Mouse (Mus musculus) layer of hippocampus, postnatal 25 days (tissue): ENCODE data around the gene Zfand4. TPM values are rescaled to one million over a fixed set of nuclear protein-coding genes. Genes with fewer than 3 reads are reported as not detected.
"Not testable (repeated sequence)": the region's sequence is repeated elsewhere in the genome, so short reads cannot be mapped to it uniquely, and the experiment has no call there.

Experiments used
- DNase-seq, 2 experiments: peaks; one replicate each; pipeline ENCODE4 v3.0.0; 2022; ENCODE audit warnings: mixed read lengths in 2 of 2, low spot score in 1 of 2; ENCODE audit errors: extremely low spot score in 1 of 2
- total RNA-seq, 2 experiments: library from RNA; stranded (reverse); gene quantifications; 2 replicates each; pipeline ENCODE4 v1.2.3; 2021

Gene Zfand4
- 1 to 10 TPM; 6.7 to 7.2 TPM for total RNA-seq

DNA sequence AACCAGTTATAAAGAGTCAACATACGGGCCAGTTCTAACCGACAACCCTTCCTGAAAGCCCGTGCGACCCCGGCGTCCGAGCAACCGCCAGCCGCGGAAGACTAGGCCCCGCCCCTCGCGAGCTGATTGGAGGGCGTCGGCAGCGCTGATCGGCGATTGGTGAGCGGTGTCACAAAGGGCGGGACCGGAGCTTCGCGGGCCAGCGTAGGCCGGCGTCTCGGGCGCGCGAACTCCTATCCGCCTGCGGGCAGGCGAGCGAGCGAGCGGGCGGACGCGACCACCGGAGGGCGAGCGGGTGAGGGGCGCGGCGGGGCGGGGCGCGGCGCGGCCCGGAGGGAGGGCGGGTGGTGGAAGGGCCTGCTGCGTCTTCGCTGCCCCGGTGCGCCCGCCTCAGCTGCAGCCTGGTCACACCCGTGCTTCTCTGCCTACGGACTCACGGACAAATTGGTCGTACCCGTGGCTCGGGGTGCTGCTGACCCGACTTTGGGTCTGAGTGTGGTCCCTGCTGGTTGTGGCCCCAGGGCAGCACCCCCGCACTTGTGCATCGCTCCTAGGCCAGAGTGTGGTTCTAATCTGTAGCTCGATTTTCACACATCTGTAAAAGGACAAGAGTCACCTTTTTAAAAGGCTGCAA is at the start of gene Zfand4:
Gene Zfand4, plus strand, starts transcription at position 205 of the 634 bp plus-strand sequence.
- DNase-seq: peak; percentile 82 to 89

DNA sequence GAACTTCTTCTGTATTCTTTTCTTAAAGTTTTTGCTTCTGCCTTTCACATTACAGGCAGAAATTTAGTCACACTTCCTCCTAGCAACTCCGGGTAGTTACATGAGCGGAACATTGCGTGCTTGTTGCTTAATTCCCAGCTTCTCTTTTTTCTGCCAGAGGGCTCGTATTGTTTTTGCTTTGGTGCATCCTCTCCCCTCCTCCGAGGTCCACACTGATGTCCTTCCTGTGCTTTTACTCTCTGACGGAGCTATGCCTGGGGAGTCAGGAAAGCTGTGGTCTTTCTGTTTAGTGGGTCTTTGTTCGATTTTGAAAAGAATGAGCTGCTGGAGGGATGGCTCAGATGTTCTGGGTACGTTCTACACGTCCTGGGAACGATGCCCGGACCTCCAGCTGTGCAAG is 36.3 kb upstream of the Zfand4 start:
- no peak for DNase-seq

DNA sequence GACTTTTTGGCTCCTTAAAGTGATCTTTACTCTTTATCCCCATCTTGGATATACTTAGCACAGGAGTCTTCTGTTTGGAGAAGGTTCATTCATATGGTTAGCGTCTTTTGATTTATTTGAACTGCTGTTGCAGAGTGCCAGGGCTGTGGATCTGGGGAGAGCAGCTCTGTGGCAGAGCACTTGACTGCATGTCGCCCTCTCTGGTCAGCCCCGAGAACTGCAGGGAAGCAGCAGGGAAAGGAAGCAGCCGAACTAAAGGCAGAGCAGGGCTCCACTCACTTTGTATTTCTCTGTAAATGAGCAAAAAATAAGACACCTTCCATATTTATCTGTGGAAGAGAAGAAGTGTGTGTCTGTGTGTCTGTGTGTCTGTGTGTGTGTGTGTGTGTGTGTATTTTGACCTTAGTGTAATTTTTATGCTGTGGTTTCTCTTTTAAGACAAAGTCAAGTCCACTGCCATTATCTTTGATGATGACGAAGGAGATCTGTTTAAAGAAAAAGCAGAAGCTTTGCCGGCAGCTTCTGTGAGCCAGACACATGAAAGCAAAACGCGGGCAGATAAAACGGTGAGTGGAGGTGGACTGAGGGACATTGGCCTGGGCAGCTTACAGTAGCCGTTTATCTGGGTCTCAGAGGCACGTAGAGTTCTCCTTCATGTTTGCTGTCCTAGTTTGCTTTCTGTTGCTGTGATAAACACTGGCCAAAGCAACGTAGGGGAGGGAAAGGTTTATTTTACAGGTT is 35.1 kb upstream of the Zfand4 start:
- peak; percentile 45 to 78 for DNase-seq

DNA sequence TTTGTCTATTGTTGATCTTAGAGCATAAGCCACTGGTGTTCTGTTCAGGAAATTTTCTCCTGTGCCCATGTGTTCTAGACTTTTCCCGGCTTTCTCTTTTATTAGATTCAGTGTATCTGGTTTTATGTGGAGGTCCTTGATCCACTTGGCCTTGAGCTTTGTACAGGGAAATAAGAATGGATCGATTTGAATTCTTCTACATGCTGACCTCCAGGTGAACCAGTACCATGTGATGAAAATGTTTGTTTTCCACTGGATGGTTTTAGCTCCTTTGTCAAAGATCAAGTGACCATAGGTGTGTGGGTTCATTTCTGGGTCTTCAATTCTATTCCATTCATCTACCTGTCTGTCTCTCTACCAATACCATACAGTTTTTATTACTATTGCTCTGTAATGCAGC is 29.2 kb upstream of the Zfand4 start:
- not testable (repeated sequence) for DNase-seq

DNA sequence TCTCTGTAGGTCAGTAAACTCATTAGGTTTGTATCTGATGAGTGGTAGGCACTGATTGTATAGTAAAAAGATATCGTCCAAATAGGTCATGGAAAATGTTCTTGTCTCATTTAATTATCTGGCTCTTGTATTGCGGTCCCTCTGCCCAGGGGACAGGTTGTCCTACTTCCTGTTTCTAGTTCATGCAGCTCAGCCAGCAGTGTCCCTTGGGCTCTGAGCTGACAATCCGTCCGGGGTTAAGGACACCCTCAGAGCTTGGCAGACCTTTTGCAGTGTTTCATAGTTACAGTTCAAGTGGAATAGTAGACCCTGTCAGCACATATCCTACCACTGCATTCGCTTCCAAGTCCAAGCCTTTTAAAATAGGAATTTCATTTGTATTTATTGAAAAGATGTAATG is 28.7 kb upstream of the Zfand4 start:
- DNase-seq: no peak

DNA sequence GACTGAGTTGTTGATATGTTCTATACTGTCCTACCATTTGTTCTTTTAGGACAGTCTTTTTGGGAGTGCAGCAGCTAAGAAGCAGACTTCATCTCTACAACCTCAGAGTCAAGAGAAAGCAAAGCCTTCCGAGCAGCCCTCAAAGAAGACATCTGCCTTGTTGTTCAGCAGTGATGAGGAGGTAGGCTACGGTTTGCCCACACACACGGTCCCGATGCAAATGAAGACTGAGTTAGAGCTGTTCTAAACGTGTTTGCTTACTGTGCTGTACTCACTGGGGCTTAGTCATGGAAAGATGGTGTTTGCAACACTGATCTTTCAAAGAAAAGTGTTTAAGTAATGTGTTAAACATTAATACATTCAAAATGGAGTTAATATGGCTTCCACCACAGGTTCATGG is 25.9 kb upstream of the Zfand4 start:
- no peak for DNase-seq

DNA sequence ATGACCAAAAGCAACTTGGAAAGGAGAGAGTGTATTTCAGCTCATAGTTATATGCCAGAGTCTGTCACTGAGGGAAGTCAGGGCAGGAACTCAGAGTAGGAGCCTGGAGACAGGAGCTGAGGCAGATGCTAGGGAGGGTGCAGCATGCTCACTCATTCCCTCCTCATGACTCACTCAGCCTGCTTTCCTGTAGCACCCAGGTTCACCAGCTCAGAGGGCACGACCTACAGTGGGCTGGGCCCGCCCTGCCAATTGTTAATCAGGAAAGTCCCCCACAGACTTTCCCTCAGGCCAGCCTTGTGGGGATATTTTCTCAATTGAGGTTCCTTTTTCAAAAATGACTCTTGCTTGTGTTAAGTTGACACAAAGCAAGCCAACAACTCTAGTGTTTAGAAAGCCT is 23.7 kb upstream of the Zfand4 start:
- no peak for DNase-seq

DNA sequence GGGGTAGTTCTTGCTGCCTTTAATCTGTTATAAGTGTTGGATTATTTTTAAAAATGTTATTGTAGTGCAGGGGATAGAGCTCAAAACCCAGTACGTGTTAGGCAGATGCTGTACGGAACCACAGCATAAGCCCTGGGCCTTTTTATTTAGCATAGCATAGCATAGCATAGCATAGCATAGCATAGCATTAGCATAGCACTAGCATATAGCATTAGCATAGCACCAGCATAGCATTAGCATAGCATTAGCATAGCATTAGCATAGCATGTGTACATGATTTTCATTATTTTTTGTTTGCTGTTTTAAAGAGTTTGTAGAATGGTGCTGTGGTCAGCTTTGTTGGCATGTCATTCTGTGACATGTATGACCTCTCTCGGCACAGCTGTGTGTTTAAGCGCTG is 4.4 kb upstream of the Zfand4 start:
- no peak for DNase-seq

DNA sequence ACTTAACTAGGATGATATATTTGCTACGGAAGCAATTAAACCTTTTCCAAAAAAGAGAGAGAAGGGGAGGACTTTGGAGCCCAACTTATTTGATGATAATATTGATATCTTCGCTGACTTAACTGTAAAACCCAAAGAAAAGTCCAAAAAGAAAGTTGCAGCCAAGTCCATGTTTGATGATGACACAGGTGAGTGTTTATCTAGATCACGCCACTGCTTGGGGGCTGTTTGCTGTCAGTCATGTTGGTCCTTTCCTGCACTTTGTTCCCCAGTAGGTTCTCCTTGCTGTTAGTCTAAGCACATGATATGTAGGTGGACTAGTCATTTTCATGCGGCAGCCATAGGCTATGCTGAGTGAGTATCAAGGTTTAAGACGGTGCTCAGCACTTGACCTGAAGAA is 3.5 kb upstream of the Zfand4 start:
- DNase-seq: no peak

DNA sequence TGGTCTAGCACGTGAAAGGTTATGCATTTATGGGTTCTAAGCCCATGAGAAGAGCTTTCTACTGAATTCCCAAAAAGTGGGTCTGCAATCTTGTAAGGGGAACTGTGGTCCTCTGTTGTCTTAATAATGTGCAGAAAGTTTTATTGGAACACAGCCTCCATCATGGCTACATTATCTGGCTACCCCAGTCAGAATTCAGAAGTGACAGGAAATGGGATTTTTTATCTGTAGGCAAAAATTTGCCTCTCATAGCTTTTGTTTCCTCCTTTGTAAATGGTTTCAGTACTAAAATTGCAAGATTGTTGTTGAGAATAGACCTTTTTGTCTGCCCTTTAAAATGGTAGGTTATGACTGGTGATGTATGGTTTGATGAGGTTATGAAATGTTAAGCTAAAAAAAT is 1.2 kb upstream of the Zfand4 start:
- no peak for DNase-seq

DNA sequence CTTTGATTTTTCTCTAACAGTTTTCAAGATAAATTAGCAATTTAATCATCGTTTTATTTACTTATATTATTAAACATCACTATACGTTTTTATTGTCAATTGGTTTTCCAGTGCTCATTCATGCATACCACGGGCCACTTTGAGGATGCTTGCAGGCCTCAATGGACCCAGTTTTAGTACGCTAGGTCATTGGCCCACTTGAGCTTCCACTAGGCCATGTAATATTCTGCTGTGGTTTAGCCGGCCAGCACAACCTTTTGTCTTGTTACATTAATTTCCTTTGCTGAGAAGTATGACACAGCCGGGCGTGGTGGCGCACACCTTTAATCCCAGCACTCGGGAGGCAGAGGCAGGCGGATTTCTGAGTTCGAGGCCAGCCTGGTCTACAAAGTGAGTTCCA is 814 bp downstream of the Zfand4 start:
- DNase-seq: no peak

DNA sequence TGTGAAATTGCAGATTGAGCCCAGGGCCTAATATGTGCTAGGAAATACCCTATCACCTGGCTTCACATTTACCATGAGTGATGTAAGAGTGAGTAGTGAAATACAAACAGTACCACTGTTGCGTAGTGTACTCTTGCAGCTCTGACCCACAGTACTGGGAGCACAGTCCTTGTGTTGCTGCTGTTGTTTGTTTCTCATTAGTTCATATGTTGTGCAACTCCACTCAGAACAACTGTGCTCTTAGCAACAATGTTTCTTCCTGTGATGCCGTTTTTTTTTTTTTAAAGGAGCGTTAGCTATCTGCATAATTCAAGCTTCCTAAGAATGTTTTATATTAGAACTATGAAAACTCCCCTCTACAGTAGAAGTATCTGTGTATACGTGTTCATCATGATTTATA is 1.6 kb downstream of the Zfand4 start:
- DNase-seq: no peak

DNA sequence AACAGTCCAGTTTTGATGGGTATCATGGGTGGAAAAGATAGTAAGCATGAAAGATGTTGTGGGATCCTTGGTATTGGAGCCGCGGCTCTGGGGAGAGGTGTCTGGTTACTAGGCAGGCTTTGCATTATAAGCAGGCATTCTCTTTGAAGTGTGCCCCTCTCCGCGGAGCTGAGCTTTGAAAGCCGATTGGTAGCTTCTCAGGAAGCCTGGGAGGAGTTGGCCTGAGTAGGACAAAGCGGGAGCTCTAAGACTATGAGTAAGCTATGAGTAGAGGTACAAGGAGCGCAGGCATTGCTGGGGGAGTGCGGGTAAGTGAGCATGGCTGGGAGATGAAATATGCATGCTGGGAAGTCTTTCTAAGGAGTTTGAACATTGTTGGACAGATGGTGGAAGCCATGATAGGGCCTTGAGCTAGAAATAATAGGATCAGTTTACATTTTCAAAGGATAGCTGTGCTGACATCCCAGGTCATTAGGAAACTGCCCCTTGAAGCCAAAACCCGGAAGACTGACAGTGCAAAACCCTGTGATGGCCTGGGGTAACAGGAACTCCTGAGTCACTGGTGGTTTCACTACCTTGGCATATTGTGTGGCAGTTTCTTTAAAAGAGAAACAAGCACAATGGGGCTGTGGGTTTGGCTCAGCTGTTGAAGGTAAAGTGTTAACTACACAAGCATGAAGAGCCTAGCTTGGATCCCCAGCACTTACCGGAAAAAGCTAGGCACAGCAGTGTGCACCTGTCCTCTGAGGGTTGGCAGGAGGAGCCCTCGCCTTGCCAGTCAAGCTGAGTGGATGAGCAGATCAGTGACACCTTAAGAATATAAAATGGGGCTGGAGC is 2.5 kb downstream of the Zfand4 start:
- DNase-seq: no peak

DNA sequence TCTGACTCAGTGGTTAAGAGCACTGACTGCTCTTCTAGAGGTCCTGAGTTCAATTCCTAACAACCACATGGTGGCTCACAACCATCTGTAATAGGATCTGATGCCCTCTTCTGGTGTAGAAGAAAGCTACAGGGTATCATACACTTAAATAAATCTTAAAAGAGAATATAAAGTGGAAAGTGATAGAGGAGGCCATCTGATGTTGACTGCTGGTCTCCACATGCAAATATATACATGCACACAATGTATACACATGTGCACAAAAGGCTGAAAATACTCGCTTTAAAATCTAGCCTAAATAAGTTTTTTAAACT is 3.0 kb downstream of the Zfand4 start:
- no peak for DNase-seq

DNA sequence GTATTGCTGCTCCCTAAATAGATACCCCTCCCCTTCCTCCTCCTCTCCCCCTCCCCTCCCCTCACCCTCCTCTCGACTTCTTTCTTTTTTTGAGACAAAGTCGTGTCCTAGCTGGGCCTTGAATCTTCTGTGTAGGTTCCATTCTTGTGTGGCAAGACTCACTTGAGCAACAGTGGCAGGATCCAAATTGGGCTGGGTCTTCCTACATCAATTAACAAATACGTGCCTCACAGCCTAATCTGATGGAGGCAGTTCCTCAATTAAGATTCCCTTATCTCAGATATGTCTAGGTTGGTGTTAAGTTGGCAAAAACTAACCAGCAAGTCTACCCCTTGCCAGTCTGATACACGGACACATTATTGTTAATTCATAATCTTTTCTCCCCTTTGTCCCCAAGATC is 11.7 kb downstream of the Zfand4 start:
- DNase-seq: no peak

DNA sequence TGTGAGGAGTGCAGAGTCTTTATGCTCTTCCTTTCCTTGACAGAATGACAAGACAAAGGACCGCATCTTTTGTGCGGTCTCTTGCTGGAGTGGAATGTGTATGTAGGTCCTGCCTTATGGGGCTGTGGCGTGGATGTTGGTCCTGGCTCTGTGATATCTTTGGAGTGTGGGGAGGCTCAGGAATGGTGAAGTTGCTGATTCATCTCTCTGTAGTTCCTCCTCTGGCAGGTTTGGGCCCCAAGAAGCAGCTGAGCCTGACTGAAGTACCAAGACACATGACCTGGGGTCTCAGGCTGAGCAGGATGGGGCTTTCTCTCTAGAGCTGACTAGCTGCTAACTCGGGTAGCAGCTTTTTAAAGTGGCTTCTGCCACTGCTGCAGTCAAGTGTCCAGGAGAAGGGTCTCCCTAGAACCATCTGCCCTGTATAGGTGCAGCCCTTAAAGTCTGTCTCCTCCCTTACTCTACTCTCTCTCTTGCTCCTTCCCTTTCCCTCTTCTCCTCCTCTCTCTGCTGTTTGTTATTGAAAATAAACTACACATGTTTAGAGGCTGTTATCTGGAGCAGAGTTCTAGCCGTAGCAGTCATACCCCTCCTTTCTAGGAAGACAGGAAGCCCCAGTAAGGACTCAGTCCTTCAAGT is 14.8 kb downstream of the Zfand4 start:
- DNase-seq: no peak

DNA sequence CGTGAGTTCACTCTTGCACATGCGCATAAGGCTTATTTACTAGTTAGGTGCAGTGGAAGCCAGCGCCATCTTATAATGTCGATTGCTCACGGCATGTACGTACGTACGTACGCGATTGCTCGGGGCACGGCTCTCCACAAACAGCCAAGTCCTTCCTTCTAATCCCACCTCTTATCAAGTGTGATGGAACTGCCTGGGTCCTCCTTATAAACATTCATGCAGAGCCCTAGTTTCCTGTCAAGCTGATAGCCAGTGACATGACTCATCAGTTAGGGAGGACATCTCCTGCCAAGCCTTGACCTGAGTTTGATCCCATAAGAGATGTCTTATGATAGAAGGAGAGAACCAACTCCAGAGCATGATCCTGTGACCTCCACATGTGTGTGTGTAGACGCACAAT is 17.0 kb downstream of the Zfand4 start:
- DNase-seq: no peak

DNA sequence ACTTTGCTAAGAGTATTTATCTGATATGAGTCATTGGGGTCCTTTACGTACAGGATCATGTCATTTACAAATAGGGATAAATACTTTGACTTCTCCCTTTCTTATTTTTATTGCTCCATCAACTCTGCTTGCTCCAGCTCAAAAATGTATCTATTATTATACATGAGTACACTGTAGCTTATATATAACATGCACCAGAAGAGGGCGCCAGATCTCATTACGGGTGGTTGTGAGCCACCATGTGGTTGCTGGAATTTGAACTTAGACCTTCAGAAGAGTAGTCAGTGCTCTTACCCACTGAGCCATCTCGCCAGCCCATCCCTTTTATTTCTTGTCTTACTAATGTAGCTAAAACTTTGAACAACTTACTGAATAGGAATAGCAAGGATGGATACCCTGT is 18.5 kb downstream of the Zfand4 start:
- DNase-seq: no peak

DNA sequence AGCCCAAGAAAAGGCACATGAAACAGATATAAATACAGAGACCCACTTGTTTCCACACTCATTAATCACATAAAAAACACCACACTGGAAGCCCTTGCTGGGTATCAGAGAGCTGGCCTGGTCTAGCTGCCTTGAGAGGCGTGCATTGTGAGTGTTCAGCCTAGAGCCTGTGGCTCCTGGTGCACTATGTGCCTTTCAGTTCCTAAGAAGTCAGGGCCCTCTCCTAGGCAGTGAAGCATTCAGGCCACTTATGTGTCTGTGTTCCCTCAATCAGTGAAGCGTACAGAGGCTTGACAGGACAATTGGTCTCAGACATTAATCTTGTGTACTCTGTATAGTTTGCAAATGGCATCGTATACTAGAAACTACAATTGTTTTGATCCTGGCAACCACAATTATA is 19.3 kb downstream of the Zfand4 start:
- DNase-seq: no peak

DNA sequence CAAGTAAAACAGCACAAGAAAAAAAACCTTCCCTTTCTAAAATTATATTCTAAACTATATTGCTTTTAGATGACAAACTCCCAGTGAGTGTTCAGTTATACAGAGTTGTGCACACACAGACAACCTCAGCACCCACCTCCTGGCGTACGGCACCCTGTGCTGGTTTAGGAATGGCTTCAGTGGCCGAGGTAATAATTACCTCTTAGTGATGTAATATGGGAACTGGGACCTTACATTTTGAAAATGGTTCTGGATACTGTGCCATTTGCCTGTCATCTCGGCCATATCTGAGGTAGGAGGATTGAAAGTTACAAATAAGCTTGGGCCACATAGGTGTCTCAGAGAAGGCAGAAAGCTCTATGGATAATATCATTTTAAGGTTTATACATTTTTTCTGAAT is 22.3 kb downstream of the Zfand4 start:
- DNase-seq: no peak

DNA sequence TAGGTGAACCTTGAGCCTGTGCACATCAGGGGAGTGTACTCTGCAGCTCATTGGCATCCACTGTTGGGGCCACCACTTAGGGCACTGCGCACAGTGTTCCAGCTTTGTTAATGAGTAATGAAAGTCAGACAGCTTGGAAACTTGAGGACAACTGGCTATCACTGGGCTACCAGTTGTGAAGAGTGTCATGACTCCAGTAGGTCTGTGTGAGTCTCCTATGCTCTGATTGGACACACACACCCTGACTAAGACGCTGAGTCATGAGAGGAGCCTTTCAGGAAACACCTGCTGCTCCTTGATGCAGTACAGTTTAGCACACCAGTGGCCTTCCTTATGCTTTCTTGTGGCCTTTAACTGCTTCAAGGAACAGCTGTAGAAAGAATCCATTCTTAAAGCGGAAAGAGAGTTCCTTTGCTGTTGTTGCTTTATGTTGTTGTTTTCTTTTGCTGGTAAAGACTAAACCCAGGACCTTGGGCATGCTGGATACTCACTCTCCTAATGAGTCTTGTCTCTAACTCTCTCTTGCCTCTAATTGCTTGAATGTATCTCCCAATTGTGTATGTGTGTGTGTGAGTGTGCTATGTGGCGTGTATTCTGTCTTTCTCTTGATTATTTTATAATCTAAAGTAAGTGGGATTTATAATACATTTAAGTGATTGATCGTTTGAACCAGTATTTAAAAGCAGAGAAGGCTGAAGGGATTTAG is 23.0 kb downstream of the Zfand4 start:
- no peak for DNase-seq
